Mouse (Mus musculus) hindbrain, postnatal 0 days (tissue): ENCODE data around the gene Smyd2. TPM values are rescaled to one million over a fixed set of nuclear protein-coding genes. Genes with fewer than 3 reads are reported as not detected.
A peak's percentile ranks its signal among the peaks of the same experiment; 100 is the strongest.

ENCODE experiments used
- ATAC-seq: fragments of 200-750 bp; cut with Nextera tagmentation; 2 replicates; pipeline ENCODE4 v1.8.0; 2017; ENCODE audit warnings: mild to moderate bottlenecking, moderate TSS enrichment, moderate library complexity
- DNase-seq: peaks from one replicate; pipeline ENCODE4 v3.0.0-alpha.2; 2015; ENCODE audit warnings: low spot score
- H3K27ac ChIP-seq: fragments of 300-500 bp; sonication (generic); 2 replicates; pipeline ENCODE4 v1.5.1; 2014; ENCODE audit warnings: mild to moderate bottlenecking
- H3K27me3 ChIP-seq: fragments of 300-500 bp; sonication (generic); 2 replicates; pipeline ENCODE4 v1.6.1; 2014; ENCODE audit warnings: low read length, mixed read lengths; ENCODE audit not compliant: insufficient read depth
- H3K36me3 ChIP-seq: fragments of 300-500 bp; sonication (generic); 2 replicates; pipeline ENCODE4 v1.6.1; 2014; ENCODE audit warnings: low read length, mixed read lengths; ENCODE audit not compliant: insufficient read depth
- H3K4me1 ChIP-seq: fragments of 300-500 bp; sonication (generic); 2 replicates; pipeline ENCODE4 v1.6.1; 2014; ENCODE audit warnings: antibody characterized with exemption, low read length, mixed read lengths; ENCODE audit not compliant: insufficient read depth
- H3K4me2 ChIP-seq: fragments of 300-500 bp; sonication (generic); 2 replicates; pipeline ENCODE4 v1.6.1; 2014; ENCODE audit warnings: low read depth, mild to moderate bottlenecking, low read length, moderate library complexity, mixed read lengths
- H3K4me3 ChIP-seq: fragments of 300-500 bp; sonication (generic); 2 replicates; pipeline ENCODE4 v1.5.1; 2014; ENCODE audit warnings: low read length
- H3K9ac ChIP-seq: fragments of 300-500 bp; sonication (generic); replicated peaks from 2 replicates; pipeline ENCODE4 v1.6.1; 2014; ENCODE audit warnings: mild to moderate bottlenecking, low read length, moderate library complexity, mixed read lengths
- H3K9me3 ChIP-seq: fragments of 300-500 bp; sonication (generic); 2 replicates; pipeline ENCODE4 v1.6.1; 2016; ENCODE audit warnings: low read length, mixed read lengths
- CTCF ChIP-seq: IDR thresholded peaks from 2 replicates; pipeline ENCODE4 v1.5.1; 2016; ENCODE audit warnings: antibody characterized with exemption, control low read depth, low read depth
- WGBS: fragments of 180-500 bp; shearing (Covaris S2); extraction: QIAGEN DNeasy Blood & Tissue Kit; methylation state at CpG from one replicate; pipeline ENCODE4 v1.1.7; 2014; 5-methylcytosine and 5-hydroxymethylcytosine counted together
- polyA plus RNA-seq: library from polyadenylated mRNA; unstranded; fragments of >200 nt; fragmentation: Nextera tagmentation; extraction: Ambion mirVana; gene quantifications from 2 replicates; pipeline ENCODE4 v1.2.1, GENCODE M21; 2015
- total RNA-seq: library from RNA; depleted of rRNA; stranded (reverse); fragments of >200 nt; gene quantifications from 2 replicates; pipeline ENCODE4 v1.2.3, GENCODE M21; 2014

Gene Smyd2
- total and polyA plus RNA-seq, 2 experiments from 2014 or later, result 61.9 to 81.8 TPM

GRCm38 (mm10) chr1:189863727-189864126, 58.4 kb downstream of the Smyd2 start:
- H3K9ac ChIP-seq, result no peak overlapping the region
- DNase-seq (no peak), ATAC-seq (no peak)
- H3K4me1 ChIP-seq, result no peaks in the 10 kb centered on the region
- H3K4me2 ChIP-seq, result no peak overlapping the region
- H3K27ac ChIP-seq, result no peak overlapping the region
- no peaks in the 10 kb centered on the region for H3K36me3 ChIP-seq
- 97% methylated on average over 3 of the region's 3 CpGs for WGBS
- no peaks in the 10 kb centered on the region for H3K27me3 ChIP-seq
- no peaks in the 10 kb centered on the region for H3K9me3 ChIP-seq
- no peak overlapping the region for H3K4me3 ChIP-seq
- no peak for TF ChIP-seq CTCF

GRCm38 (mm10) chr1:189860942-189861315, 61.2 kb downstream of the Smyd2 start:
- no peak for ATAC-seq
- Histone ChIP-seq H3K27ac (no peak overlapping the region), H3K36me3 (no peaks in the 10 kb centered on the region), H3K9ac (no peak overlapping the region), H3K27me3 (no peaks in the 10 kb centered on the region), H3K4me1 (no peaks in the 10 kb centered on the region), H3K9me3 (no peaks in the 10 kb centered on the region), H3K4me2 (no peak overlapping the region), H3K4me3 (no peak overlapping the region)
- WGBS, result 59% methylated on average over 12 of the region's 12 CpGs
- DNase-seq, result no peak
- no peak for TF ChIP-seq CTCF

- H3K9ac ChIP-seq, result no peak overlapping the region
- H3K27me3 ChIP-seq, result no peaks in the 10 kb centered on the region
- no peak overlapping the region for H3K4me2 ChIP-seq
- peak; percentile 34; the same call in 1 of the 2 replicates for TF ChIP-seq CTCF
- DNase-seq (no peak), ATAC-seq (no peak)
- no peak overlapping the region for H3K4me3 ChIP-seq
- 84% methylated on average over 17 of the region's 17 CpGs for WGBS
- H3K36me3 ChIP-seq, result no peaks in the 10 kb centered on the region
- no peaks in the 10 kb centered on the region for H3K4me1 ChIP-seq
- H3K9me3 ChIP-seq, result no peaks in the 10 kb centered on the region
- H3K27ac ChIP-seq, result no peak overlapping the region
Measured at GRCm38 (mm10) chr1:189860112-189860941, 61.8 kb downstream of the Smyd2 start.

GRCm38 (mm10) chr1:189858377-189858776, 63.8 kb downstream of the Smyd2 start:
- TF ChIP-seq CTCF, result no peak
- 39% methylated on average over 6 of the region's 6 CpGs for WGBS
- H3K4me1 ChIP-seq, result no peaks in the 10 kb centered on the region
- no peaks in the 10 kb centered on the region for H3K36me3 ChIP-seq
- DNase-seq, result no peak
- no peak overlapping the region for H3K9ac ChIP-seq
- H3K4me2 ChIP-seq, result no peak overlapping the region
- no peaks in the 10 kb centered on the region for H3K27me3 ChIP-seq
- no peak for ATAC-seq
- H3K4me3 ChIP-seq, result no peak overlapping the region
- no peaks in the 10 kb centered on the region for H3K9me3 ChIP-seq
- H3K27ac ChIP-seq, result no peak overlapping the region

GRCm38 (mm10) chr1:189855739-189856138, 66.4 kb downstream of the Smyd2 start:
- no peak for TF ChIP-seq CTCF
- DNase-seq, result no peak
- H3K27me3 ChIP-seq, result no peaks in the 10 kb centered on the region
- 95% methylated on average over 5 of the region's 5 CpGs for WGBS
- no peaks in the 10 kb centered on the region for H3K36me3 ChIP-seq
- H3K4me1 ChIP-seq, result no peaks in the 10 kb centered on the region
- no peak for ATAC-seq
- no peak overlapping the region for H3K4me3 ChIP-seq
- no peak overlapping the region for H3K4me2 ChIP-seq
- H3K9ac ChIP-seq, result no peak overlapping the region
- H3K9me3 ChIP-seq, result no peaks in the 10 kb centered on the region
- no peak overlapping the region for H3K27ac ChIP-seq

- WGBS, result 86% methylated on average over 13 of the region's 13 CpGs
- H3K36me3 ChIP-seq, result no peaks in the 10 kb centered on the region
- no peak overlapping the region for H3K4me2 ChIP-seq
- no peak overlapping the region for H3K4me3 ChIP-seq
- ATAC-seq, result no peak
- no peaks in the 10 kb centered on the region for H3K4me1 ChIP-seq
- H3K9ac ChIP-seq, result no peak overlapping the region
- no peak for DNase-seq
- no peaks in the 10 kb centered on the region for H3K9me3 ChIP-seq
- no peak overlapping the region for H3K27ac ChIP-seq
- no peaks in the 10 kb centered on the region for H3K27me3 ChIP-seq
- no peak for TF ChIP-seq CTCF
Measured at GRCm38 (mm10) chr1:189854646-189855045, 67.5 kb downstream of the Smyd2 start.

- Histone ChIP-seq H3K27me3 (no peaks in the 10 kb centered on the region), H3K9me3 (no peaks in the 10 kb centered on the region), H3K4me3 (no peak overlapping the region), H3K27ac (no peak overlapping the region), H3K4me2 (no peak overlapping the region), H3K9ac (no peak overlapping the region), H3K36me3 (no peaks in the 10 kb centered on the region), H3K4me1 (no peaks in the 10 kb centered on the region)
- no peak for TF ChIP-seq CTCF
- ATAC-seq (no peak), DNase-seq (no peak)
- WGBS, result 92% methylated on average over 7 of the region's 7 CpGs
Measured at GRCm38 (mm10) chr1:189852456-189852855, 69.7 kb downstream of the Smyd2 start.
